Mouse (Mus musculus): Measurements from ENCODE around the gene Gtf2f1. TPM values are rescaled to one million over a fixed set of nuclear protein-coding genes. Genes with fewer than 3 reads are reported as not detected.
"Not testable (repeated sequence)": the region's sequence is repeated elsewhere in the genome, so short reads cannot be mapped to it uniquely, and the experiment has no call there.

The Gtf2f1 gene
- 55.4 and 55.5 TPM in 2 replicates for polyA plus RNA-seq (2014; fragmentation: Nextera tagmentation; extraction: Ambion mirVana)

GRCm38 (mm10) chr17:57011236-57012141, at the start of gene Gtf2f1, which contains the start of gene Gm17949:
Gene Gtf2f1, minus strand, starts transcription at chr17:57011288.
Gene Gm17949, plus strand, starts transcription at chr17:57011469.
- DNase-seq (ENCODE audit: low spot score) (peak; percentile 100), ATAC-seq (ENCODE audit: low read depth) (peak; percentile 93)
- Histone ChIP-seq H3K27ac (replicated peaks; ENCODE audit: low read depth, low read length) (peak within 1 kb of the TSS; percentile 97), H3K9ac (ENCODE audit: low read depth, low read length) (peak within 1 kb of the TSS; percentile 84), H3K27me3 (replicated peaks; ENCODE audit: control insufficient read depth, insufficient read depth, low read length) (no peaks in the 10 kb centered on the region), H3K9me3 (ENCODE audit: control insufficient read depth, low read length) (no peaks in the 10 kb centered on the region), H3K36me3 (ENCODE audit: control insufficient read depth, insufficient read depth, low read length) (peaks cover 24% of the 10 kb centered on the region), H3K4me3 (ENCODE audit: low read depth, low read length) (peak within 1 kb of the TSS; percentile 72), H3K4me2 (ENCODE audit: low read depth, low read length) (peak within 1 kb of the TSS; percentile 89), H3K4me1 (ENCODE audit: control insufficient read depth, insufficient read depth, low read length) (peaks cover 13% of the 10 kb centered on the region)
- under 1% methylated on average over 46 of the region's 51 CpGs for WGBS

- 0 out of 2 replicates have a peak overlapping the region, but pooled peaks have one; percentile 73 for H3K9ac ChIP-seq (ENCODE audit: low read depth, low read length)
- H3K36me3 ChIP-seq (ENCODE audit: control insufficient read depth, insufficient read depth, low read length): peaks cover 4% of the 10 kb centered on the region; the same call in 1 of the 2 replicates
- H3K9me3 ChIP-seq (ENCODE audit: control insufficient read depth, low read length): no peaks in the 10 kb centered on the region
- peak overlapping the region; percentile 81 for H3K4me3 ChIP-seq (ENCODE audit: low read depth, low read length)
- peaks cover 42% of the 10 kb centered on the region for H3K27me3 ChIP-seq (replicated peaks; ENCODE audit: control insufficient read depth, insufficient read depth, low read length)
- H3K4me2 ChIP-seq (ENCODE audit: low read depth, low read length): peak overlapping the region; percentile 82
- DNase-seq (ENCODE audit: low spot score) (peak; percentile 98), ATAC-seq (ENCODE audit: low read depth) (peak; percentile 92)
- peaks cover 4% of the 10 kb centered on the region for H3K4me1 ChIP-seq (ENCODE audit: control insufficient read depth, insufficient read depth, low read length)
- under 1% methylated on average over 43 of the region's 44 CpGs for WGBS
- peak overlapping the region; percentile 1; the same call in 1 of the 2 replicates for H3K27ac ChIP-seq (replicated peaks; ENCODE audit: low read depth, low read length)
Measured at GRCm38 (mm10) chr17:57060231-57060801, 49.2 kb upstream of the Gtf2f1 start.

DNA sequence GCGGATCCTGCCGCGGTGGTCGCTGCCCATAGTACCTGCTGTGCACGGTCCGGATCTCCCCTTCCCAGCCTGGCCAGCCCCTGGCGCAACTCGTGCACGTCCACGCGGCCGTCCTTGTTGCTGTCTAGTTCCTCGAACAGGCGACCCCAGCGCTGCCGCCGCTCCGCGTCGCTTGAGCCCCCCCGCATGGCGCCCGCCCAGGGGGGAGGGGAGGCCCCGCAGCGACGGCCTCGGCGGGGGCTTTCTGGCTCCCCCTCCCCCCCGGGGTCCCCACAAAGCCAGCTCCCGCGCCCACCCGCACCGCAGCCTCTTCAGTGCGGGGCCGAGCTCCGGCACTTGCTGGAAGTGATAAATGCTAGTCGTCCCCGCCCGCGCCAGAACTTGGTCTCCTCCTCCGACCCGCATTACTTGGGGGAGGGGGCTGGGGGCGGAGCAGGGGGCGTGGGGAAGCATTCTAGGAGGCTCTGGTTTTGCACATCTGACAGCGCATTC, 48.4 kb upstream of the Gtf2f1 start, which contains the start of gene Slc25a23:
Gene Slc25a23 (minus strand): TSS at position 378 of the 492 bp plus-strand sequence.
- ATAC-seq (ENCODE audit: low read depth) (peak; percentile 78), DNase-seq (ENCODE audit: low spot score) (peak; percentile 91)
- H3K27me3 ChIP-seq (replicated peaks; ENCODE audit: control insufficient read depth, insufficient read depth, low read length): peaks cover 34% of the 10 kb centered on the region
- H3K27ac ChIP-seq (replicated peaks; ENCODE audit: low read depth, low read length): peak within 1 kb of the TSS; percentile 1; the same call in 1 of the 2 replicates
- peak within 1 kb of the TSS; percentile 81 for H3K4me3 ChIP-seq (ENCODE audit: low read depth, low read length)
- H3K4me2 ChIP-seq (ENCODE audit: low read depth, low read length): peak within 1 kb of the TSS; percentile 82
- peaks cover 4% of the 10 kb centered on the region for H3K4me1 ChIP-seq (ENCODE audit: control insufficient read depth, insufficient read depth, low read length)
- WGBS: 0% methylated on average over 1 of the region's 45 CpGs
- no peaks in the 10 kb centered on the region for H3K9me3 ChIP-seq (ENCODE audit: control insufficient read depth, low read length)
- H3K9ac ChIP-seq (ENCODE audit: low read depth, low read length): peak within 1 kb of the TSS; percentile 73
- H3K36me3 ChIP-seq (ENCODE audit: control insufficient read depth, insufficient read depth, low read length): peaks cover 4% of the 10 kb centered on the region; the same call in 1 of the 2 replicates

DNA sequence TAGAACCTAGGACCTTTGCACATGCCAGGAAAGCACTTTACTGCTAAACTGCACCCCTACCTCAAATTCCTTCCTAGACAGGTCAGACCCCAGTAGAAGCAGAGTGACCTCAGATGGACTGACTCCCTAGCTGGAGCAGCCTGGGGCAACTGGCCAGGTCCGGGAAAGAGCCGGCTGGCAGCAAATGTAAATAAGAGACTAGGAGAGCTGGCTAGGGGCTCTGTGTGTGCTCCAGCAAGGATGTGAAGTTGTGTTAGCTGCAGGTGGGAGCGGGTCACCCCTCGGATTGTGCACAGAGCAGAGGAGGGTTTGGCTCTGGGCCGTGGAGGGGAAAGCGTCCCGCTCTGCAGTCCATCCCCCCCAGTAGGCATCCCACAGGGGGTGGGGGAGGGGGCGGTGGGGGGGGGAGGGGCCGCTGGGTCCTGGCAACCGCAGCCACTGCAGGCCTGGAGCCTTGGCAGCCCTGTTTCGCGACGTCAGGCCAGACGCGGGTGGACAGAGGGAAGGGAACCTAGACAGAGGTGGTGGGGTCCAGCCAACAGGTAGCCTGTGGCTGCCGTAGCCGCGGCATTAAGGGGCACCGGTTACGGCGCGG, 47.9 kb upstream of the Gtf2f1 start, which contains the start of gene Crb3:
Gene Crb3 (plus strand): TSS at position 215 of the 595 bp plus-strand sequence.
- Histone ChIP-seq H3K27me3 (replicated peaks; ENCODE audit: control insufficient read depth, insufficient read depth, low read length) (peaks cover 29% of the 10 kb centered on the region), H3K4me1 (ENCODE audit: control insufficient read depth, insufficient read depth, low read length) (peaks cover 4% of the 10 kb centered on the region), H3K4me3 (ENCODE audit: low read depth, low read length) (peak within 1 kb of the TSS; percentile 81), H3K4me2 (ENCODE audit: low read depth, low read length) (peak within 1 kb of the TSS; percentile 82), H3K9ac (ENCODE audit: low read depth, low read length) (peak within 1 kb of the TSS; percentile 73), H3K9me3 (ENCODE audit: control insufficient read depth, low read length) (no peaks in the 10 kb centered on the region), H3K36me3 (ENCODE audit: control insufficient read depth, insufficient read depth, low read length) (peaks cover 4% of the 10 kb centered on the region; the same call in 1 of the 2 replicates), H3K27ac (replicated peaks; ENCODE audit: low read depth, low read length) (peak within 1 kb of the TSS; percentile 1; the same call in 1 of the 2 replicates)
- WGBS: 2% methylated on average over 5 of the region's 22 CpGs
- ATAC-seq (ENCODE audit: low read depth) (no peak), DNase-seq (ENCODE audit: low spot score) (no peak)

GRCm38 (mm10) chr17:57056246-57056645, 45.2 kb upstream of the Gtf2f1 start:
- WGBS: 74% methylated on average over 3 of the region's 3 CpGs
- no peaks in the 10 kb centered on the region for H3K9me3 ChIP-seq (ENCODE audit: control insufficient read depth, low read length)
- H3K4me1 ChIP-seq (ENCODE audit: control insufficient read depth, insufficient read depth, low read length): peaks cover 4% of the 10 kb centered on the region
- ATAC-seq (ENCODE audit: low read depth) (no peak), DNase-seq (ENCODE audit: low spot score) (no peak)
- peaks cover 19% of the 10 kb centered on the region; the same call in 1 of the 2 replicates for H3K36me3 ChIP-seq (ENCODE audit: control insufficient read depth, insufficient read depth, low read length)
- H3K4me3 ChIP-seq (ENCODE audit: low read depth, low read length): no peak overlapping the region
- H3K27me3 ChIP-seq (replicated peaks; ENCODE audit: control insufficient read depth, insufficient read depth, low read length): peaks cover 5% of the 10 kb centered on the region
- H3K4me2 ChIP-seq (ENCODE audit: low read depth, low read length): no peak overlapping the region
- H3K27ac ChIP-seq (replicated peaks; ENCODE audit: low read depth, low read length): no peak overlapping the region
- no peak overlapping the region for H3K9ac ChIP-seq (ENCODE audit: low read depth, low read length)

DNA sequence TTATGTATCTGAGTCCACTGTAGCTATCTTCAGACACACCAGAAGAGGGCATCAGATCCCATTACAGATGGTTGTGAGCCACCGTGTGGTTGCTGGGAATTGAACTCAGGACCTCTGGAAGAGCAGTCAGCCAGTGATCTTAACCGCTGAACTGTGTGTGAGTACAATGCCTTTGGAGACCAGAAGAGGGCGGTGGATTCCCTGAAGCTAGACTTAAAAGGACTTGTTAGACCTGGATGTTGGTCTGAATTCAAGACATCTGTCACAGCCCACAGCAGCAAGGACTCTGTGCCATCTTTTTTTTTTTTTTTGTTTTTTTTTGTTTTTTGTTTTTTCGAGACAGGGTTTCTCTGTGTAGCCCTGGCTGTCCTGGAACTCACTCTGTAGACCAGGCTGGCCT, 40.6 kb upstream of the Gtf2f1 start:
- H3K9me3 ChIP-seq (ENCODE audit: control insufficient read depth, low read length); H3K27me3 ChIP-seq (replicated peaks; ENCODE audit: control insufficient read depth, insufficient read depth, low read length); H3K4me1 ChIP-seq (ENCODE audit: control insufficient read depth, insufficient read depth, low read length); H3K4me2 ChIP-seq (ENCODE audit: low read depth, low read length); H3K4me3 ChIP-seq (ENCODE audit: low read depth, low read length); ATAC-seq (ENCODE audit: low read depth); DNase-seq (ENCODE audit: low spot score); H3K9ac ChIP-seq (ENCODE audit: low read depth, low read length); H3K27ac ChIP-seq (replicated peaks; ENCODE audit: low read depth, low read length): not testable (repeated sequence)
- WGBS: 83% methylated on average over 4 of the region's 4 CpGs
- peaks cover 19% of the 10 kb centered on the region; the same call in 1 of the 2 replicates for H3K36me3 ChIP-seq (ENCODE audit: control insufficient read depth, insufficient read depth, low read length)

DNA sequence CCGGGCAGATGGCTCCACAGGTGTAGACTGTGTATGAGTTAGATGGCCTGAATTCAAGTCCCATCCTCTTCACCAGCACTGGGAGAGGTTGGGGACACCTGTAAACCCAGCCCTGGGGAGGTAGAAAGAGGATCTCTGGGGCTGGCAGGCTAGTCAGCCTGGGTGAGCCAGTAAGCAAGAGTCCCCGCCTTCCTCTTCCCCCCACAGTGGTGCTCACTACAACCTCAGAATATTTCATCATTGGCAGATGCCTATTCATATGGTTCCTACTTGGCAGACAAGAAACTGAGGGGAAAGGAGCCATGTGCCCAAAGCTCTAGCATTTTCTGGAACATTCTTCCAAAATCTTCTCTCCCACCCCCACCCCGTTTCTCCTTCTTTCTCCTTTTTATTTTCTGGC, 37.7 kb upstream of the Gtf2f1 start:
- ATAC-seq (ENCODE audit: low read depth) (no peak), DNase-seq (ENCODE audit: low spot score) (no peak)
- Histone ChIP-seq H3K27me3 (replicated peaks; ENCODE audit: control insufficient read depth, insufficient read depth, low read length) (no peaks in the 10 kb centered on the region), H3K4me2 (ENCODE audit: low read depth, low read length) (no peak overlapping the region), H3K36me3 (ENCODE audit: control insufficient read depth, insufficient read depth, low read length) (peaks cover 20% of the 10 kb centered on the region), H3K4me3 (ENCODE audit: low read depth, low read length) (no peak overlapping the region), H3K9me3 (ENCODE audit: control insufficient read depth, low read length) (no peaks in the 10 kb centered on the region), H3K27ac (replicated peaks; ENCODE audit: low read depth, low read length) (no peak overlapping the region), H3K4me1 (ENCODE audit: control insufficient read depth, insufficient read depth, low read length) (no peaks in the 10 kb centered on the region), H3K9ac (ENCODE audit: low read depth, low read length) (no peak overlapping the region)
- WGBS: 93% methylated on average over 3 of the region's 3 CpGs

DNA sequence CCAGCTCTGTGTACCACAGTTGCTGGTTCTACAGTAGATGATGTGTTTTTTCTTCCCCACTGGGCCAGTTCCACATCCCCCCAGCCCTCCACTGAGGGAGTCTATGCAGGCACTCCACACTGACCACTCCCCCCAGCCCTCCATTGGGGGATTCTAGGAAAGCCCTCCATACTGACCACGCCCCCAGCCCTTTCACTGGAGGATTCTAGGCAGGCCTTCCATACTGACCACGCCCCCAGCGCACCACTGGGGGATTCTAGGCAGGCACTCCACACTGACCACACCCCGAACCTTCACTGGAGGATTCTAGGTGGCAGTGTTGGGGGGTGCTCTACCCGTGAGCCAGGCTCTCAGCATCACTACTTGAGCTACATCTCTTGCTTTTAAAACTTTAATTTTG, 36.3 kb upstream of the Gtf2f1 start:
- no peak overlapping the region for H3K9ac ChIP-seq (ENCODE audit: low read depth, low read length)
- no peaks in the 10 kb centered on the region for H3K9me3 ChIP-seq (ENCODE audit: control insufficient read depth, low read length)
- H3K4me3 ChIP-seq (ENCODE audit: low read depth, low read length): no peak overlapping the region
- WGBS: 33% methylated on average over 5 of the region's 5 CpGs
- H3K4me1 ChIP-seq (ENCODE audit: control insufficient read depth, insufficient read depth, low read length): no peaks in the 10 kb centered on the region
- DNase-seq (ENCODE audit: low spot score) (no peak), ATAC-seq (ENCODE audit: low read depth) (no peak; the same call in 1 of the 2 replicates)
- H3K27ac ChIP-seq (replicated peaks; ENCODE audit: low read depth, low read length): no peak overlapping the region
- peaks cover 9% of the 10 kb centered on the region for H3K36me3 ChIP-seq (ENCODE audit: control insufficient read depth, insufficient read depth, low read length)
- no peak overlapping the region for H3K4me2 ChIP-seq (ENCODE audit: low read depth, low read length)
- no peaks in the 10 kb centered on the region for H3K27me3 ChIP-seq (replicated peaks; ENCODE audit: control insufficient read depth, insufficient read depth, low read length)
